Mouse (Mus musculus) thymus, adult 2 months (tissue): ENCODE data around the gene Pepd. TPM values are rescaled to one million over a fixed set of nuclear protein-coding genes. Genes with fewer than 3 reads are reported as not detected.

Experiments
- DNase-seq: peaks from one replicate; pipeline ENCODE4 v3.0.0; 2021
- H3K27ac ChIP-seq: fragments of 200-500 bp; 2 replicates; pipeline ENCODE4 v1.5.1; 2012; ENCODE audit warnings: low read length, control low read depth; ENCODE audit not compliant: control insufficient read depth, insufficient read depth
- H3K27me3 ChIP-seq: fragments of 200-500 bp; 2 replicates; pipeline ENCODE4 v1.6.1; 2012; ENCODE audit warnings: mild to moderate bottlenecking, low read length, moderate library complexity, mixed read lengths; ENCODE audit not compliant: control insufficient read depth, insufficient read depth
- H3K36me3 ChIP-seq: fragments of 200-500 bp; 2 replicates; pipeline ENCODE4 v1.6.1; 2012; ENCODE audit warnings: mild to moderate bottlenecking, low read length, moderate library complexity; ENCODE audit not compliant: control insufficient read depth, insufficient read depth
- H3K4me1 ChIP-seq: fragments of 200-500 bp; replicated peaks from 2 replicates; pipeline ENCODE4 v1.6.1; 2012; ENCODE audit warnings: low read length; ENCODE audit not compliant: control insufficient read depth, insufficient read depth
- H3K4me3 ChIP-seq: fragments of 200-500 bp; 2 replicates; pipeline ENCODE4 v1.5.1; 2012; ENCODE audit warnings: mild to moderate bottlenecking, low read length, control low read depth, moderate library complexity; ENCODE audit not compliant: control insufficient read depth, insufficient read depth
- CTCF ChIP-seq: fragments of 200-500 bp; IDR thresholded peaks from 2 replicates; pipeline ENCODE4 v1.5.1; 2012; ENCODE audit warnings: mild to moderate bottlenecking, control low read depth, low read length, moderate library complexity, borderline replicate concordance; ENCODE audit not compliant: control insufficient read depth, poor library complexity, insufficient read depth; ENCODE audit errors: extremely low read depth
- POLR2A ChIP-seq: fragments of 200-500 bp; IDR thresholded peaks from 2 replicates; pipeline ENCODE4 v1.6.1; 2012; ENCODE audit warnings: mild to moderate bottlenecking, low read length, control low read depth, moderate library complexity; ENCODE audit not compliant: control insufficient read depth, poor library complexity, insufficient read depth; ENCODE audit errors: extremely low read depth
- WGBS: fragments of 180-500 bp; shearing (Covaris S2); methylation state at CpG from one replicate; pipeline ENCODE4 v1.1.7; 2018; 5-methylcytosine and 5-hydroxymethylcytosine counted together
- polyA plus RNA-seq: library from polyadenylated mRNA; depleted of rRNA; stranded (reverse); fragments of >200 nt; gene quantifications from 2 replicates; pipeline ENCODE4 v1.2.3, GENCODE M21; 2012; rRNA removed

The Pepd gene
- polyA plus RNA-seq, 1 experiment, result 87.6 TPM

DNA sequence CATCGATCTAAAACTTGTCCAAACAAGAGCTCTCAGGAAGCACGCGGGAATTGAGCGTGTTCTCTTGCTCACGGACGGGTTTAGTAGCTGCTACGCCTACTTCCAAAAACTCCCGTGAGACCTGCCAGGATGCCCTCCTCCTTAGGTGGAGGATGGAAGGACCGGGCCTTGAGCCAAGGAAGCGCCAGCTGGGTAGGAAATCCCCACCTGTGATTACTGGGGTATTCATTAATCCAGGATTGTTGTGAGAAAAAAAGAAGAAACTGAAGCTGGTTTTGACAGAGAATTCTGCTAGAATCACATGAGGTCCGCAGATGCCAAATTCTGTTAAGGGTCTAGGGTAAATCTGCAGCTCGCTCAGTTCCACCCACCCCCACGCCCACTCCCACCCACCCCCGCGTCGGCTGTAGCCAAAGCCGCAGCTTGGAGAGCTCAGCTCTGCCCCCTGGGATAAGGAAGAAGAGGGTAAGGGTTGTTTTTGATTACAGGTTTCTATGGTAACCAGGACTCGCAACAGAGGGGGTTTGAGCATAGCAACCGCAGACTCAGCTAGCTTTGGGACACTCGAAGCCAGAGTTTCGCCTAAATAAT lies 174.2 kb downstream of the Pepd start:
- DNase-seq, result no peak
- Histone ChIP-seq H3K27me3 (no peaks in the 10 kb centered on the region), H3K4me3 (no peak overlapping the region), H3K36me3 (no peaks in the 10 kb centered on the region), H3K4me1 (no peaks in the 10 kb centered on the region; the same call in 1 of the 2 replicates), H3K27ac (no peak overlapping the region)
- WGBS, result 19% methylated on average over 21 of the region's 21 CpGs
- TF ChIP-seq CTCF, result no peak
- no peak for TF ChIP-seq POLR2A

DNA sequence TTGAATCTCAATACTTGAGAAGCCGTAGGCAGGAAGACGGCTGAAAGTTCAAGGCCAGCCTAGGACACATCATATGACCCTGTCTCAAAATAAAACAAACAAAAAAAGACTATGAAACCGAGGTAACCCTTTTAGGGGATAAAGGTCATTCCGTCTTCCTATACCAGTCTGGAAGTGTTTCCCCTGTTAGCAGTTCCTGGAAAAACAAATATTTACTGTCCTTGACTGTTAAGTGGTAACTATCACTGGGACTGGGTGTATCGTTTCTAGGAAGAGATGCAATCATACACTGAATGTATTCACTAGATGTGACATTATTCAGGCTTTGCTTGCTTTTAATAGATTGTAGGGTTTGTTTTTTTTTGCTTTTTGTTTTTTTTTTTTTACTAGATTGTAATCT lies 178.4 kb downstream of the Pepd start:
- no peak for TF ChIP-seq CTCF
- no peak for TF ChIP-seq POLR2A
- H3K27ac ChIP-seq, result no peak overlapping the region

More for the DNA sequence above, 178.4 kb downstream of the Pepd start:
- H3K27me3 ChIP-seq, result no peaks in the 10 kb centered on the region
- WGBS, result 93% methylated on average over 5 of the region's 5 CpGs
- H3K36me3 ChIP-seq, result no peaks in the 10 kb centered on the region
- DNase-seq, result no peak
- no peak overlapping the region for H3K4me3 ChIP-seq
- no peaks in the 10 kb centered on the region; the same call in 1 of the 2 replicates for H3K4me1 ChIP-seq

Other genes with a start within 250 kb of the Pepd start
- 6.1 and 6.3 TPM in 2 replicates for gene Chst8, start 99.7 kb upstream of the Pepd start, polyA plus RNA-seq
- 11.9 and 12.8 TPM in 2 replicates for gene Cebpg, start 144.2 kb downstream of the Pepd start, polyA plus RNA-seq
- 56.3 and 84.1 TPM in 2 replicates for gene Cebpa, start 206.9 kb downstream of the Pepd start, polyA plus RNA-seq